Mouse (Mus musculus) hindbrain, embryonic 14.5 days (tissue): ENCODE results near the gene Gpr87. TPM values are rescaled to one million over a fixed set of nuclear protein-coding genes. Genes with fewer than 3 reads are reported as not detected.

Source experiments
- ATAC-seq: fragments of 200-750 bp; cut with Nextera tagmentation; 2 replicates; pipeline ENCODE4 v1.8.0; 2017; ENCODE audit warnings: moderate number of reproducible peaks, mild to moderate bottlenecking, moderate TSS enrichment, moderate library complexity; ENCODE audit not compliant: low FRiP score
- DNase-seq: peaks from one replicate; pipeline ENCODE4 v3.0.0-alpha.2; 2015; ENCODE audit warnings: low spot score
- H3K27ac ChIP-seq: fragments of 300-500 bp; sonication (generic); 2 replicates; pipeline ENCODE4 v1.5.1; 2014; ENCODE audit warnings: mild to moderate bottlenecking, moderate library complexity
- H3K27me3 ChIP-seq: fragments of 300-500 bp; sonication (generic); 2 replicates; pipeline ENCODE4 v1.6.1; 2014; ENCODE audit warnings: mild to moderate bottlenecking, low read length, mixed read lengths; ENCODE audit not compliant: control insufficient read depth, insufficient read depth
- H3K36me3 ChIP-seq: fragments of 300-500 bp; sonication (generic); replicated peaks from 2 replicates; pipeline ENCODE4 v1.6.1; 2014; ENCODE audit not compliant: control insufficient read depth, insufficient read depth
- H3K4me1 ChIP-seq: fragments of 300-500 bp; sonication (generic); replicated peaks from 2 replicates; pipeline ENCODE4 v1.6.1; 2014; ENCODE audit warnings: antibody characterized with exemption, low read length, mixed read lengths; ENCODE audit not compliant: control insufficient read depth, insufficient read depth
- H3K4me2 ChIP-seq: fragments of 300-500 bp; sonication (generic); replicated peaks from 2 replicates; pipeline ENCODE4 v1.6.1; 2014; ENCODE audit warnings: mild to moderate bottlenecking, moderate library complexity
- H3K4me3 ChIP-seq: fragments of 300-500 bp; sonication (generic); replicated peaks from 2 replicates; pipeline ENCODE4 v1.5.1; 2014; ENCODE audit warnings: mild to moderate bottlenecking, low read length
- H3K9ac ChIP-seq: fragments of 300-500 bp; sonication (generic); 2 replicates; pipeline ENCODE4 v1.6.1; 2014
- H3K9me3 ChIP-seq: fragments of 300-500 bp; sonication (generic); 2 replicates; pipeline ENCODE4 v1.6.1; 2016; ENCODE audit warnings: low read length; ENCODE audit not compliant: control insufficient read depth
- WGBS: fragments of 180-500 bp; shearing (Covaris S2); extraction: QIAGEN DNeasy Blood & Tissue Kit; methylation state at CpG from one replicate; pipeline ENCODE4 v1.1.7; 2014; 5-methylcytosine and 5-hydroxymethylcytosine counted together
- polyA plus RNA-seq: library from polyadenylated mRNA; unstranded; fragments of >200 nt; fragmentation: Nextera tagmentation; extraction: Ambion mirVana; gene quantifications from 2 replicates; pipeline ENCODE4 v1.2.1, GENCODE M21; 2014

Gene Gpr87
- polyA plus RNA-seq, 1 experiment from 2014 or later: not detected

DNA sequence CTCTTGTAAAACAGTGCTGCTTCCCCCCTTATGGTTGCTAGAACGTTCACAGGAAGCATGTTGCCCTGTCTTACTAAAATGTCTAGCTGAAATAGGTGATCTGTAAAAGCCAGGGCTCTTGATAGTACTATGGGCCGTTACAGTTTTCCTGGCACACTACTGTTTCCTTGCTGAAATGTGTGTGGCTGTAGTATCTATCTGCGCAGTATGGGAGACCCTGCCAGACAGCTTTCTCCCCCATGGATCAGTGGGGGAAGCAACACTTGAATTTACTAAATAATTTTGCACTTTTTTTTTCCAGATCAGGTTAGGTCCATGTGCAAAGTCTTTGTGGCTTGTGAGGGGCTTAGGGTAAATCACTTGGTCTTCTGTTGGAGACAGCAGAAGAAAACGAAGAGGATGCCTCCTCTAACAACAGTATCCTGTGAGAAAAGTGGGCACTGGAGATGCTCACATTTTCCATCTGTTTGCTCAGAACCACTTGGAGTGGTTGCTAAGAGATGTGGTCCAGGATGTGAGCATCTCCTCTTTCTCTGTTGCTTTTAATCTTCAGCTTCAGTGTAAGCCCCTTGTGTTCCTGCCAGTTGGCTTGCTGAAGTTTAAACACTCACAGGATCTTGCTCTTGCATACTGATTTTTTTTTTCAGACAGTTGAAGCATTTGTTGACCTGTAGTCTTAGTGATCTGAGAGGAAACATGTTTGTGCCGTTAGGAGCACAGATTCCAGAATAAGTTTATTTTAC is 58.8 kb downstream of the Gpr87 start:
- no peak overlapping the region for H3K4me3 ChIP-seq
- H3K27ac ChIP-seq: no peak overlapping the region
- 79% methylated on average over 5 of the region's 5 CpGs for WGBS
- ATAC-seq (no peak), DNase-seq (no peak)
- no peaks in the 10 kb centered on the region for H3K9me3 ChIP-seq
- H3K36me3 ChIP-seq: no peaks in the 10 kb centered on the region
- H3K4me1 ChIP-seq: no peaks in the 10 kb centered on the region
- H3K9ac ChIP-seq: no peak overlapping the region
- H3K4me2 ChIP-seq: no peak overlapping the region
- H3K27me3 ChIP-seq: no peaks in the 10 kb centered on the region

DNA sequence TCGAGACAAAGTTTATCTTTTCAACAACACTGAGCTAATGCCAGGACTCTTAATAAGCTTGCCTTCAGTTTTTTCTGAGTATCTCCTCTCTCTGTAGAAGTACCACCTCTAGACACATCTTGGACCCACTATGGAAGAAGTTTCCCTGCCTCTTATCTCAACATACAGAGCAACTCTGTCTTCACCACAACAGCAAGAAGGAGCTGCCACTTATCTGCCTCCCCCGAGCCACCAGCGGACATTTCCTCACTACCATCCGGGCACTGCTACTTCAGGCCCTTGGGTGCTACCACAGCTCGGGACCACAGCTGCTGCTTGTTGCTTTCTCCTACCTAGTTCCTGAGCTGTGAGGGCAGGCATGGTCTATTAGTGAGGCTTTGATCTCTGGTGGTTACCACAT is 61.7 kb downstream of the Gpr87 start:
- Histone ChIP-seq H3K9me3 (no peaks in the 10 kb centered on the region), H3K4me3 (no peak overlapping the region), H3K9ac (no peak overlapping the region), H3K4me2 (no peak overlapping the region), H3K4me1 (no peaks in the 10 kb centered on the region), H3K27me3 (no peaks in the 10 kb centered on the region), H3K36me3 (no peaks in the 10 kb centered on the region; the same call in 1 of the 2 replicates), H3K27ac (no peak overlapping the region)
- DNase-seq (no peak), ATAC-seq (no peak)
- 97% methylated on average over 5 of the region's 5 CpGs for WGBS

- WGBS: 90% methylated on average over 4 of the region's 4 CpGs
- Histone ChIP-seq H3K27me3 (no peaks in the 10 kb centered on the region), H3K4me3 (no peak overlapping the region), H3K9me3 (no peaks in the 10 kb centered on the region), H3K9ac (no peak overlapping the region), H3K4me1 (no peaks in the 10 kb centered on the region), H3K27ac (no peak overlapping the region), H3K36me3 (no peaks in the 10 kb centered on the region; the same call in 1 of the 2 replicates), H3K4me2 (no peak overlapping the region)
- no peak for DNase-seq
- ATAC-seq: no peak
Observed at GRCm38 (mm10) chr3:59131966-59132365, 62.9 kb downstream of the Gpr87 start.

- Histone ChIP-seq H3K36me3 (no peaks in the 10 kb centered on the region; the same call in 1 of the 2 replicates), H3K9me3 (no peaks in the 10 kb centered on the region), H3K27ac (no peak overlapping the region), H3K4me1 (no peaks in the 10 kb centered on the region), H3K4me2 (no peak overlapping the region), H3K4me3 (no peak overlapping the region), H3K9ac (no peak overlapping the region), H3K27me3 (no peaks in the 10 kb centered on the region)
- ATAC-seq (no peak), DNase-seq (no peak)
- WGBS: 80% methylated on average over 4 of the region's 4 CpGs
Observed at GRCm38 (mm10) chr3:59131081-59131480, 63.8 kb downstream of the Gpr87 start.

DNA sequence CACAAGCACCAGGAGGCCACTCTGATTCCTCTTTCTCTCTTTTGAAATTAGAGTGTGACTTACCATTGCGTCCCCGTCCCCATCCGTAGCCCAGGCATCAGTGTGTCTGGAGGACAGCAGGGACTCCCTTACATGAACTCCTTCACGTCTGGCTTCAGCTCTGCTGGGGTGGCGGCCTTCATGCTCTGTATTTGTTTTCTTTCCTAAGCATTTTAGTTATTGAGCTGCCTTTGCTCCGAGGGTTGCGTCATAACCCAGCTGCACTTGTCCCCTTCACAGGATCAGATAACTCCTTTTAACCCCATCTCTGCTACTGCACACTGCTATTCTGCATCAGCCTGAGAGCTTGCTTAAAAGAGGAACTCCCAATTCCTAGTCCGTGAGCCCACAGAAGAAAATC is 64.5 kb downstream of the Gpr87 start:
- H3K27ac ChIP-seq: no peak overlapping the region
- no peak overlapping the region for H3K9ac ChIP-seq
- no peak for DNase-seq
- H3K4me2 ChIP-seq: no peak overlapping the region
- no peak for ATAC-seq
- no peaks in the 10 kb centered on the region for H3K27me3 ChIP-seq
- no peaks in the 10 kb centered on the region for H3K4me1 ChIP-seq
- H3K4me3 ChIP-seq: no peak overlapping the region
- whole genome bisulfite sequencing: 69% methylated on average over 8 of the region's 8 CpGs
- no peaks in the 10 kb centered on the region; the same call in 1 of the 2 replicates for H3K36me3 ChIP-seq
- no peaks in the 10 kb centered on the region for H3K9me3 ChIP-seq

DNA sequence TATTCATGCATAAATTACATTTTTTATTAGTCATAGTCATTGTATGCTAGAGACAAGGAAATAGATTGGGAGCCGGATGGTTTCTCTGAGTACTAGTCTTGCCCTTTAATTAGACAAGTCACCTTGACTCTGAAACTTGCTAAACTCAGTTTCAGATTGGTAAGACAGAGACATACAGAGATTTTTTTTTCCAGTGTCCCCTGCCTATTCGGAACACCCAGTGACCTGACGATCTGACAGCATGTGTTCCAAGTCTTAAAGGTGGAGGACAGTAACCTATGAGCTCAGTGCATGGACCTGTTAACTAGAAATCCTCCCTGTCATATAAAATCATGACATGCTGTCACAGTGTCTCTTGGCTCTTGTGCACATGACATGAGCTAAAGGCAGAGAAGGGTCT is 65.4 kb downstream of the Gpr87 start:
- ATAC-seq: no peak
- H3K27ac ChIP-seq: no peak overlapping the region
- no peaks in the 10 kb centered on the region for H3K27me3 ChIP-seq
- no peak overlapping the region for H3K4me3 ChIP-seq
- DNase-seq: no peak
- H3K9me3 ChIP-seq: no peaks in the 10 kb centered on the region
- no peaks in the 10 kb centered on the region; the same call in 1 of the 2 replicates for H3K36me3 ChIP-seq
- no peak overlapping the region for H3K4me2 ChIP-seq
- H3K9ac ChIP-seq: no peak overlapping the region
- no peaks in the 10 kb centered on the region for H3K4me1 ChIP-seq
- WGBS: 85% methylated on average over 3 of the region's 3 CpGs

Other genes with a start within 250 kb of the Gpr87 start
- 7.4 and 8.7 TPM in 2 replicates for gene Med12l, start 189.3 kb downstream of the Gpr87 start, polyA plus RNA-seq
- 0.81 and 1.3 TPM in 2 replicates for gene Gpr171, start 93.3 kb downstream of the Gpr87 start, polyA plus RNA-seq
- 4.0 and 4.4 TPM in 2 replicates for gene P2ry14, start 41.5 kb downstream of the Gpr87 start, polyA plus RNA-seq
- 1.7 and 2.4 TPM in 2 replicates for gene P2ry13, start 15.8 kb upstream of the Gpr87 start, polyA plus RNA-seq
- gene P2ry12, start 67.8 kb upstream of the Gpr87 start, polyA plus RNA-seq: 10.0 and 10.1 TPM in 2 replicates
- 4.1 and 4.2 TPM in 2 replicates for gene Igsf10, start 149.3 kb upstream of the Gpr87 start, polyA plus RNA-seq